15 mouse cellular contexts compared by ENCODE assay signal in genomic region chr17:56974708-56975240, GRCm38 (mm10). TPM values are rescaled to one million over a fixed set of nuclear protein-coding genes. Genes with fewer than 3 reads are reported as not detected.
"Had no signal": no experiment of that assay in that cellular context is flagged by ENCODE, and none has a peak within 500 bp of the region (broad histone marks: within the 10 kb centered on the region; RNA-seq: fewer than 3 reads in every experiment).

No protein-coding gene starts in this region.

- H3K27me3 ChIP-seq: lung, embryonic 15.5 days; neural tube, embryonic 15.5 days had no signal

- H3K27ac ChIP-seq: left cerebral cortex, adult 2 months; liver, embryonic 13.5 days; lung, embryonic 15.5 days; midbrain, embryonic 13.5 days; neural tube, embryonic 15.5 days had no signal

- H3K4me3 ChIP-seq: left cerebral cortex, adult 2 months; liver, embryonic 13.5 days; lung, embryonic 15.5 days; midbrain, embryonic 13.5 days; neural tube, embryonic 15.5 days had no signal

- H3K9ac ChIP-seq: liver, embryonic 13.5 days; liver, postnatal 0 days; lung, embryonic 15.5 days; midbrain, embryonic 13.5 days; neural tube, embryonic 15.5 days had no signal

- H3K9me3 ChIP-seq: liver, embryonic 13.5 days; lung, embryonic 15.5 days; midbrain, embryonic 13.5 days; neural tube, embryonic 15.5 days had no signal

- H3K4me2 ChIP-seq: liver, embryonic 13.5 days; lung, embryonic 15.5 days; midbrain, embryonic 13.5 days; neural tube, embryonic 15.5 days had no signal

- H3K36me3 ChIP-seq: liver, embryonic 13.5 days; lung, embryonic 15.5 days; midbrain, embryonic 13.5 days; neural tube, embryonic 15.5 days had no signal

- H3K4me1 ChIP-seq: lung, embryonic 15.5 days; midbrain, embryonic 13.5 days; neural tube, embryonic 15.5 days had no signal

- DNase-seq: liver, embryonic 13.5 days; liver, postnatal 0 days; right cerebral cortex, adult 18-20 months; right cerebral cortex, postnatal 25 days; thymus, adult 18-20 months; thymus, postnatal 14 days had no signal

- ATAC-seq: liver, postnatal 0 days; midbrain, embryonic 13.5 days had no signal

RNA-seq across cellular contexts. Expression of gene Acer1, which starts 7.2 kb away (rescaled TPM):
- total RNA-seq: layer of hippocampus, postnatal 25 days; left cerebral cortex, adult 2 months; left cerebral cortex, postnatal 14 days; midbrain, postnatal 0 days had no signal
- polyA plus RNA-seq: limb, embryonic 11.5 days; liver, embryonic 13.5 days; liver, postnatal 0 days; lung, embryonic 15.5 days; midbrain, embryonic 13.5 days; midbrain, postnatal 0 days; neural tube, embryonic 11.5 days; neural tube, embryonic 15.5 days had no signal

RNA-seq across cellular contexts. Expression of gene Pspn, which starts 25.0 kb away (rescaled TPM):
- total RNA-seq: layer of hippocampus, postnatal 25 days; left cerebral cortex, adult 2 months; left cerebral cortex, postnatal 14 days; midbrain, postnatal 0 days had no signal
- polyA plus RNA-seq: liver, postnatal 0 days; lung, embryonic 15.5 days; midbrain, embryonic 13.5 days; neural tube, embryonic 11.5 days had no signal
